Mouse (Mus musculus) mouse trophoblast stem cell (cell line): ENCODE results near the gene Tbc1d2.
"Not testable (repeated sequence)": the region's sequence is repeated elsewhere in the genome, so short reads cannot be mapped to it uniquely, and the experiment has no call there.

Experiments used
- in situ Hi-C, 2 experiments: fragments of 300-500 bp; cut with MseI, MboI; formaldehyde crosslinking; loops; 2 replicates in 1 of 2; 3 replicates in 1 of 2; pipeline ENCODE4 v1.15.1; 2025

Gene Tbc1d2

GRCm38 (mm10) chr4:46602704-46603103 lies 47.3 kb downstream of the Tbc1d2 start:
- in situ Hi-C loops: loop anchor here in 1 of 2 experiments (5.0 kb wide), 1 partner anchor 55 kb away; no protein-coding TSS in a partner anchor

- in situ Hi-C loops: loop anchor here in 1 of 2 experiments (5.0 kb wide), 1 partner anchor 55 kb away; no protein-coding TSS in a partner anchor
Measured at GRCm38 (mm10) chr4:46601844-46602423, 48.1 kb downstream of the Tbc1d2 start, which contains the start of gene Coro2a. Coro2a (minus strand) TSS chr4:46602202.

- in situ Hi-C loops: loop anchor here in 1 of 2 experiments (5.0 kb wide), 1 partner anchor 54 kb away; no protein-coding TSS in a partner anchor
Measured at GRCm38 (mm10) chr4:46601258-46601843, 48.7 kb downstream of the Tbc1d2 start.

GRCm38 (mm10) chr4:46600473-46601257 lies 49.3 kb downstream of the Tbc1d2 start:
- in situ Hi-C loops: loop anchor here in 1 of 2 experiments (5.0 kb wide), 1 partner anchor 53 kb away; no protein-coding TSS in a partner anchor

- in situ Hi-C loops: loop anchor here in 1 of 2 experiments (5.0 kb wide), 1 partner anchor 52 kb away; no protein-coding TSS in a partner anchor
Measured at GRCm38 (mm10) chr4:46599609-46600008, 50.4 kb downstream of the Tbc1d2 start.

GRCm38 (mm10) chr4:46598981-46599380 lies 51.0 kb downstream of the Tbc1d2 start:
- in situ Hi-C loops: no loop called here

GRCm38 (mm10) chr4:46598111-46598510 lies 51.9 kb downstream of the Tbc1d2 start:
- in situ Hi-C loops: no loop called here

- in situ Hi-C loops: no loop called here
Measured at GRCm38 (mm10) chr4:46597286-46597961, 52.6 kb downstream of the Tbc1d2 start.

- in situ Hi-C loops: no loop called here
Measured at GRCm38 (mm10) chr4:46596398-46596797, 53.6 kb downstream of the Tbc1d2 start.

GRCm38 (mm10) chr4:46594131-46594530 lies 55.9 kb downstream of the Tbc1d2 start:
- in situ Hi-C loops: no loop called here

GRCm38 (mm10) chr4:46593472-46593871 lies 56.5 kb downstream of the Tbc1d2 start:
- in situ Hi-C loops: no loop called here

GRCm38 (mm10) chr4:46591833-46592520 lies 58.0 kb downstream of the Tbc1d2 start:
- in situ Hi-C loops: no loop called here

- in situ Hi-C loops: no loop called here
Measured at GRCm38 (mm10) chr4:46590810-46591209, 59.2 kb downstream of the Tbc1d2 start.

- in situ Hi-C loops: no loop called here
Measured at GRCm38 (mm10) chr4:46589946-46590684, 59.9 kb downstream of the Tbc1d2 start.

- in situ Hi-C loops: no loop called here
Measured at GRCm38 (mm10) chr4:46589151-46589550, 60.9 kb downstream of the Tbc1d2 start.

GRCm38 (mm10) chr4:46586473-46586872 lies 63.5 kb downstream of the Tbc1d2 start:
- in situ Hi-C loops: no loop called here

- in situ Hi-C loops: no loop called here
Measured at GRCm38 (mm10) chr4:46585811-46586190, 64.2 kb downstream of the Tbc1d2 start.

- in situ Hi-C loops: no loop called here
Measured at GRCm38 (mm10) chr4:46585041-46585810, 64.8 kb downstream of the Tbc1d2 start.

- in situ Hi-C loops: not testable (repeated sequence)
Measured at GRCm38 (mm10) chr4:46584536-46584935, 65.5 kb downstream of the Tbc1d2 start.

- in situ Hi-C loops: not testable (repeated sequence)
Measured at GRCm38 (mm10) chr4:46584084-46584483, 65.9 kb downstream of the Tbc1d2 start.
